Mouse (Mus musculus) liver, adult 2 months (tissue): ENCODE measurements around the gene Gper1. TPM values are rescaled to one million over a fixed set of nuclear protein-coding genes. Genes with fewer than 3 reads are reported as not detected.

ENCODE experiments used
- DNase-seq: peaks from one replicate; pipeline ENCODE4 v3.0.0-alpha.2; 2011; ENCODE audit warnings: low read depth, low spot score; ENCODE audit errors: extremely low read depth
- H3K27ac ChIP-seq: fragments of 200-500 bp; replicated peaks from 2 replicates; pipeline ENCODE4 v1.5.1; 2012; ENCODE audit warnings: low read depth, mild to moderate bottlenecking, control low read depth, inconsistent platforms, low read length; ENCODE audit not compliant: insufficient read depth
- H3K27me3 ChIP-seq: fragments of 200-500 bp; 2 replicates; pipeline ENCODE4 v1.6.1; 2012; ENCODE audit warnings: mild to moderate bottlenecking, moderate library complexity, low read length, inconsistent platforms; ENCODE audit not compliant: control insufficient read depth, insufficient read depth
- H3K36me3 ChIP-seq: fragments of 200-500 bp; 2 replicates; pipeline ENCODE4 v1.6.1; 2012; ENCODE audit warnings: low read length, inconsistent platforms; ENCODE audit not compliant: control insufficient read depth, insufficient read depth
- H3K4me1 ChIP-seq: fragments of 200-500 bp; 2 replicates; pipeline ENCODE4 v1.6.1; 2011; ENCODE audit warnings: low read length; ENCODE audit not compliant: control insufficient read depth, insufficient read depth
- H3K4me3 ChIP-seq: fragments of 200-500 bp; 2 replicates; pipeline ENCODE4 v1.5.1; 2011; ENCODE audit warnings: low read depth, mild to moderate bottlenecking, control low read depth, low read length, moderate library complexity; ENCODE audit not compliant: insufficient read depth
- H3K79me2 ChIP-seq: fragments of 200-500 bp; 2 replicates; pipeline ENCODE4 v1.6.1; 2012; ENCODE audit warnings: inconsistent platforms, mild to moderate bottlenecking, low read length, moderate library complexity; ENCODE audit not compliant: control insufficient read depth, insufficient read depth
- H3K9ac ChIP-seq: fragments of 200-500 bp; 2 replicates; pipeline ENCODE4 v1.6.1; 2012; ENCODE audit warnings: low read depth, mild to moderate bottlenecking, control low read depth, inconsistent platforms, low read length
- CTCF ChIP-seq: fragments of 200-500 bp; IDR thresholded peaks from 2 replicates; pipeline ENCODE4 v1.5.1; 2011; ENCODE audit warnings: low read depth, low read length, control low read depth
- POLR2A ChIP-seq: fragments of 200-500 bp; IDR thresholded peaks from 2 replicates; pipeline ENCODE4 v1.6.1; 2011; ENCODE audit warnings: low read length, control low read depth; ENCODE audit not compliant: insufficient read depth; ENCODE audit errors: extremely low read depth
- WGBS: fragments of 180-500 bp; shearing (Covaris S2); methylation state at CpG from one replicate; pipeline ENCODE4 v1.1.7; 2018; 5-methylcytosine and 5-hydroxymethylcytosine counted together
- polyA plus RNA-seq: library from polyadenylated mRNA; depleted of rRNA; stranded (reverse); fragments of >200 nt; gene quantifications from 2 replicates; pipeline ENCODE4 v1.2.3, GENCODE M21; 2012; rRNA removed
- total RNA-seq: library from RNA; depleted of rRNA; stranded (reverse); fragments of >200 nt; gene quantifications from 2 replicates; pipeline ENCODE4 v1.2.3, GENCODE M21; 2014; rRNA removed

Gene Gper1
- total and polyA plus RNA-seq, 2 experiments = 0.02 TPM; not detected in 1

GRCm38 (mm10) chr5:139466801-139467200 is 43.9 kb downstream of the Gper1 start:
- Histone ChIP-seq H3K27me3 (no peaks in the 10 kb centered on the region), H3K27ac (no peak overlapping the region), H3K4me1 (no peaks in the 10 kb centered on the region), H3K79me2 (no peaks in the 10 kb centered on the region), H3K36me3 (no peaks in the 10 kb centered on the region; the same call in 1 of the 2 replicates), H3K9ac (no peak overlapping the region), H3K4me3 (no peak overlapping the region)
- TF ChIP-seq CTCF = no peak
- no peak for TF ChIP-seq POLR2A
- DNase-seq = no peak
- 84% methylated on average over 4 of the region's 4 CpGs for WGBS

- Histone ChIP-seq H3K27me3 (no peaks in the 10 kb centered on the region), H3K27ac (no peak overlapping the region), H3K36me3 (peaks cover 2% of the 10 kb centered on the region; the same call in 1 of the 2 replicates), H3K4me3 (no peak overlapping the region), H3K9ac (no peak overlapping the region), H3K79me2 (no peaks in the 10 kb centered on the region), H3K4me1 (no peaks in the 10 kb centered on the region)
- no peak for TF ChIP-seq CTCF
- no peak for TF ChIP-seq POLR2A
- WGBS = 54% methylated on average over 5 of the region's 5 CpGs
- no peak for DNase-seq
Observed at GRCm38 (mm10) chr5:139467998-139468397, 45.0 kb downstream of the Gper1 start.

- no peaks in the 10 kb centered on the region for H3K27me3 ChIP-seq
Observed at GRCm38 (mm10) chr5:139474741-139475140, 51.8 kb downstream of the Gper1 start.

More at GRCm38 (mm10) chr5:139474741-139475140, 51.8 kb downstream of the Gper1 start:
- Histone ChIP-seq H3K36me3 (peaks cover 28% of the 10 kb centered on the region), H3K4me1 (no peaks in the 10 kb centered on the region), H3K9ac (no peak overlapping the region), H3K4me3 (no peak overlapping the region), H3K27ac (no peak overlapping the region), H3K79me2 (no peaks in the 10 kb centered on the region)
- no peak for DNase-seq
- WGBS = 95% methylated on average over 9 of the region's 9 CpGs
- TF ChIP-seq POLR2A = no peak
- TF ChIP-seq CTCF = no peak

Other genes with a start within 250 kb of the Gper1 start
- 15.6 and 15.8 TPM in 2 replicates for gene Sun1, start 222.5 kb upstream of the Gper1 start, total RNA-seq
- 6.7 and 8.8 TPM in 2 replicates for gene Sun1, start 222.5 kb upstream of the Gper1 start, polyA plus RNA-seq
- gene Get4, start 170.8 kb upstream of the Gper1 start, total RNA-seq = 20.9 and 26.5 TPM in 2 replicates
- gene Get4, start 170.8 kb upstream of the Gper1 start, polyA plus RNA-seq = 62.3 and 69.1 TPM in 2 replicates
- gene Adap1, start 97.5 kb upstream of the Gper1 start, total RNA-seq = 1.5 TPM in 2 replicates
- gene Adap1, start 97.5 kb upstream of the Gper1 start, polyA plus RNA-seq = 0.60 and 1.3 TPM in 2 replicates
- gene Cox19, start 71.7 kb upstream of the Gper1 start, total RNA-seq = 23.6 and 25.2 TPM in 2 replicates
- 82.4 and 86.1 TPM in 2 replicates for gene Cox19, start 71.7 kb upstream of the Gper1 start, polyA plus RNA-seq
- not detected in 2 replicates for gene Cyp2w1, start 70.5 kb upstream of the Gper1 start, total RNA-seq
- not detected in 2 replicates for gene Cyp2w1, start 70.5 kb upstream of the Gper1 start, polyA plus RNA-seq
- gene Gpr146, start 45.5 kb upstream of the Gper1 start, total RNA-seq = 36.5 and 57.1 TPM in 2 replicates
- gene Gpr146, start 45.5 kb upstream of the Gper1 start, polyA plus RNA-seq = 43.5 and 70.7 TPM in 2 replicates
- gene C130050O18Rik, start 17.9 kb upstream of the Gper1 start, total RNA-seq = 0.18 and 0.54 TPM in 2 replicates
- gene C130050O18Rik, start 17.9 kb upstream of the Gper1 start, polyA plus RNA-seq = 0.56 and 1.6 TPM in 2 replicates
- 1.6 and 2.6 TPM in 2 replicates for gene 3110082I17Rik, start 37.4 kb downstream of the Gper1 start, total RNA-seq
- 2.2 and 7.4 TPM in 2 replicates for gene 3110082I17Rik, start 37.4 kb downstream of the Gper1 start, polyA plus RNA-seq
- 3.9 and 5.2 TPM in 2 replicates for gene Zfand2a, start 61.4 kb downstream of the Gper1 start, total RNA-seq
- 6.4 and 6.5 TPM in 2 replicates for gene Zfand2a, start 61.4 kb downstream of the Gper1 start, polyA plus RNA-seq
- gene Uncx, start 120.3 kb downstream of the Gper1 start, total RNA-seq = not detected in 2 replicates
- gene Uncx, start 120.3 kb downstream of the Gper1 start, polyA plus RNA-seq = not detected in 2 replicates